Mouse (Mus musculus) gastrocnemius, adult 8-10 months (tissue): ENCODE results near the gene Myh10. TPM values are rescaled to one million over a fixed set of nuclear protein-coding genes. Genes with fewer than 3 reads are reported as not detected.

Source experiments
- DNase-seq, 2 experiments: peaks; one replicate each; pipeline ENCODE4 v3.0.0; 2022; ENCODE audit warnings: low spot score in 2 of 2
- total RNA-seq, 4 experiments: library from RNA; stranded (reverse); gene quantifications; 2 replicates each; pipeline ENCODE4 v1.2.4; 2022

Myh10 gene
- total RNA-seq, 4 experiments from 2014 or later, result 13.2 to 20.4 (median 15.8) TPM

- no peak for DNase-seq
Measured at GRCm38 (mm10) chr11:68854621-68855020, 163.3 kb downstream of the Myh10 start.

GRCm38 (mm10) chr11:68857329-68857728, 166.0 kb downstream of the Myh10 start:
- DNase-seq, result no peak

GRCm38 (mm10) chr11:68859943-68860593, 168.7 kb downstream of the Myh10 start:
- no peak for DNase-seq

GRCm38 (mm10) chr11:68862260-68862659, 170.9 kb downstream of the Myh10 start:
- DNase-seq, result no peak

GRCm38 (mm10) chr11:68863631-68864091, 172.3 kb downstream of the Myh10 start:
- DNase-seq, result no peak

- DNase-seq, result peak; percentile 70 to 83
Measured at GRCm38 (mm10) chr11:68864544-68865189, 173.3 kb downstream of the Myh10 start.

Other genes with a start within 250 kb of the Myh10 start
- gene Pik3r6, start 188.5 kb upstream of the Myh10 start, total RNA-seq, result 1 to 10 TPM in 1 of 4 experiments, under 1 TPM in 3; 0.58 to 1.2 (median 0.74) TPM
- not detected for gene Mfsd6l, start 135.4 kb upstream of the Myh10 start, total RNA-seq
- not detected for gene Ccdc42, start 104.5 kb upstream of the Myh10 start, total RNA-seq
- gene Ndel1, start 180.3 kb downstream of the Myh10 start, total RNA-seq, result 10 to 100 TPM; 70.5 to 96.6 (median 85.7) TPM
- gene Rnf222, start 197.0 kb downstream of the Myh10 start, total RNA-seq, result under 1 TPM in 1 of 4 experiments, not detected in 3; 0.10 TPM
- gene Rpl26, start 210.0 kb downstream of the Myh10 start, total RNA-seq, result 100 to 1,000 TPM; 671 to 819 (median 724) TPM
- not detected for gene Odf4, start 235.5 kb downstream of the Myh10 start, total RNA-seq